In genomic region chr5:66599888-66600287, GRCm38 (mm10) we compare ENCODE assay signal across 23 mouse cellular contexts. TPM values are rescaled to one million over a fixed set of nuclear protein-coding genes. Genes with fewer than 3 reads are reported as not detected.
DNase-seq lines count a peak whose midpoint lies in the region; ATAC-seq and TF ChIP-seq lines count a peak whose summit lies in the region.
"Had no signal": no experiment of that assay in that cellular context is flagged by ENCODE, and none has a peak within 500 bp of the region (broad histone marks: within the 10 kb centered on the region; RNA-seq: fewer than 3 reads in every experiment).

No protein-coding gene starts in this region.

- peaks cover 0 to 10% of the 10 kb centered on the region in 2 experiments; a peak in 2 of 4 replicates for H3K4me1 ChIP-seq in CH12.LX (ENCODE audit: control insufficient read depth in 1 of 2, insufficient read depth in 2 of 2)
- H3K4me1 ChIP-seq in ES-Bruce4 (ENCODE audit: control insufficient read depth, insufficient read depth, low read length): peaks cover 4% of the 10 kb centered on the region
- peaks cover 6% of the 10 kb centered on the region for H3K4me1 ChIP-seq in intestine, embryonic 16.5 days (ENCODE audit: control insufficient read depth, insufficient read depth, low read length)
- peaks cover 7% of the 10 kb centered on the region; the same call in 1 of the 2 replicates for H3K4me1 ChIP-seq in lung, postnatal 0 days (ENCODE audit: insufficient read depth, low read depth, low read length)

- TF ChIP-seq EP300 in CH12.LX (IDR thresholded peaks at IDR 0.05; ENCODE audit: low read length) (no peak), ES-Bruce4 (IDR thresholded peaks at IDR 0.05; ENCODE audit: insufficient read depth, low read depth, low read length) (no peak)
- TF ChIP-seq EP300 in lung, postnatal 0 days (IDR thresholded peaks at IDR 0.05): no peak

- in situ Hi-C loops in CH12.LX (cut with MboI; ENCODE audit: low pct_ligation_motif_present, low pct_unique_long_range_greater_than_20kb, low sequenced_read_pairs): no loop called here

- intact Hi-C loops in left cerebral cortex, postnatal 4 days (cut with DNase I): no loop called here

- dilution Hi-C loops in CH12.LX (cut with MboI; ENCODE audit: extremely low pct_ligation_motif_present, extremely low pct_unique_long_range_greater_than_20kb, low sequenced_read_pairs): no loop called here

- DNase-seq in CH12.LX (ENCODE audit: extremely low read depth): peak; percentile 8
- DNase-seq in lung, postnatal 0 days (ENCODE audit: low spot score): peak; percentile 58
- no peak for DNase-seq in left cerebral cortex, postnatal 4 days
- no peak for DNase-seq in adrenal gland, adult (ENCODE audit: inconsistent age in 2 of 2, low spot score in 1 of 2)
- no peak for DNase-seq in right cerebral cortex, postnatal 10 days (ENCODE audit: low spot score in 2 of 2)
- DNase-seq in gastrocnemius, adult 8-10 months (ENCODE audit: low spot score in 2 of 2): no peak
- DNase-seq: cerebellum, postnatal 25 days; embryo, embryonic 11 days; kidney, postnatal 36 days; layer of hippocampus, adult 9-11 months; liver, postnatal 0 days; thymus, postnatal 4 days had no signal

- TF ChIP-seq CTCF in CH12.LX (conservative IDR thresholded peaks at IDR 0.05 in 1 of 2, IDR thresholded peaks at IDR 0.05 in 1 of 2; ENCODE audit: low read depth in 2 of 2, low read length in 2 of 2): no peak
- TF ChIP-seq CTCF in ES-Bruce4 (IDR thresholded peaks at IDR 0.05; ENCODE audit: low read depth, low read length): no peak
- no peak for TF ChIP-seq CTCF in lung, postnatal 0 days (IDR thresholded peaks at IDR 0.05)

- no peaks in the 10 kb centered on the region for H3K79me2 ChIP-seq in CH12.LX (replicated peaks; ENCODE audit: control insufficient read depth, extremely low read depth, insufficient read depth, poor library complexity, severe bottlenecking)

- H3K9ac ChIP-seq in CH12.LX (ENCODE audit: insufficient read depth, low read depth) (no peak overlapping the region), ES-Bruce4 (ENCODE audit: low read depth, poor library complexity, severe bottlenecking) (no peak overlapping the region)
- no peak overlapping the region for H3K9ac ChIP-seq in intestine, embryonic 16.5 days (ENCODE audit: low read depth, low read length)
- no peak overlapping the region for H3K9ac ChIP-seq in lung, postnatal 0 days (replicated peaks; ENCODE audit: low read depth)
- H3K9ac ChIP-seq: forebrain, embryonic 15.5 days; heart, embryonic 12.5 days; hindbrain, embryonic 13.5 days; liver, postnatal 0 days; stomach, embryonic 15.5 days had no signal

- H3K27ac ChIP-seq in CH12.LX (ENCODE audit: insufficient read depth, low read depth) (no peak overlapping the region), ES-Bruce4 (ENCODE audit: insufficient read depth, low read length) (no peak overlapping the region)
- no peak overlapping the region for H3K27ac ChIP-seq in intestine, embryonic 16.5 days (ENCODE audit: low read length)
- H3K27ac ChIP-seq in lung, postnatal 0 days (ENCODE audit: low read length): no peak overlapping the region
- H3K27ac ChIP-seq: forebrain, embryonic 15.5 days; hindbrain, embryonic 13.5 days; left cerebral cortex, adult 2 months; limb, embryonic 10.5 days; stomach, embryonic 15.5 days had no signal

- TF ChIP-seq POLR2A in CH12.LX (IDR thresholded peaks at IDR 0.05; ENCODE audit: low read depth, low read length): no peak
- TF ChIP-seq POLR2A in ES-Bruce4 (IDR thresholded peaks at IDR 0.05; ENCODE audit: insufficient read depth, low read length): no peak

- no peaks in the 10 kb centered on the region for H3K9me3 ChIP-seq in CH12.LX (replicated peaks; ENCODE audit: low read length)
- H3K9me3 ChIP-seq in ES-Bruce4 (replicated peaks; ENCODE audit: control insufficient read depth, insufficient read depth, low read length, poor library complexity, severe bottlenecking): no peaks in the 10 kb centered on the region
- H3K9me3 ChIP-seq in intestine, embryonic 16.5 days (ENCODE audit: control insufficient read depth, low read length): no peaks in the 10 kb centered on the region
- no peaks in the 10 kb centered on the region for H3K9me3 ChIP-seq in lung, postnatal 0 days (ENCODE audit: low read length)
- H3K9me3 ChIP-seq: forebrain, embryonic 15.5 days; heart, embryonic 12.5 days; hindbrain, embryonic 13.5 days; limb, embryonic 10.5 days; stomach, embryonic 15.5 days had no signal

- H3K4me3 ChIP-seq in CH12.LX (replicated peaks in 1 of 3; ENCODE audit: low read depth in 2 of 3, low read length in 2 of 3, poor library complexity in 1 of 3): no peak overlapping the region
- peak overlapping the region; percentile 32; the same call in 1 of the 2 replicates for H3K4me3 ChIP-seq in ES-Bruce4 (ENCODE audit: low read depth, low read length)
- H3K4me3 ChIP-seq in intestine, embryonic 16.5 days (ENCODE audit: low read length): no peak overlapping the region
- no peak overlapping the region for H3K4me3 ChIP-seq in lung, postnatal 0 days (ENCODE audit: low read depth, low read length)
- H3K4me3 ChIP-seq: forebrain, embryonic 15.5 days; heart, embryonic 12.5 days; hindbrain, embryonic 13.5 days; left cerebral cortex, adult 2 months; limb, embryonic 10.5 days; stomach, embryonic 15.5 days had no signal

- H3K36me3 ChIP-seq in CH12.LX (replicated peaks in 1 of 2; ENCODE audit: control insufficient read depth in 1 of 2, insufficient read depth in 1 of 2, low read length in 1 of 2) (no peaks in the 10 kb centered on the region), ES-Bruce4 (ENCODE audit: control insufficient read depth, insufficient read depth, low read length, poor library complexity, severe bottlenecking) (no peaks in the 10 kb centered on the region)
- H3K36me3 ChIP-seq in intestine, embryonic 16.5 days (ENCODE audit: control insufficient read depth, insufficient read depth, low read length): no peaks in the 10 kb centered on the region
- H3K36me3 ChIP-seq in lung, postnatal 0 days (ENCODE audit: insufficient read depth, low read length): no peaks in the 10 kb centered on the region
- H3K36me3 ChIP-seq: forebrain, embryonic 15.5 days; G1E; heart, embryonic 12.5 days; hindbrain, embryonic 13.5 days; stomach, embryonic 15.5 days had no signal

- H3K4me2 ChIP-seq in CH12.LX (ENCODE audit: insufficient read depth, low read depth, poor library complexity, severe bottlenecking): no peak overlapping the region
- 0 out of 2 replicates have a peak overlapping the region, but pooled peaks have one; percentile 10 for H3K4me2 ChIP-seq in intestine, embryonic 16.5 days (ENCODE audit: low read depth, low read length)
- H3K4me2 ChIP-seq in lung, postnatal 0 days (replicated peaks; ENCODE audit: low read depth, low read length): 0 out of 2 replicates have a peak overlapping the region, but pooled peaks have one; percentile 15
- H3K4me2 ChIP-seq: forebrain, embryonic 15.5 days; heart, embryonic 12.5 days; hindbrain, embryonic 13.5 days; stomach, embryonic 15.5 days had no signal

- no peak for TF ChIP-seq RAD21 in CH12.LX (IDR thresholded peaks at IDR 0.05; ENCODE audit: low read depth, low read length)

- H3K27me3 ChIP-seq in CH12.LX (replicated peaks) (no peaks in the 10 kb centered on the region), ES-Bruce4 (ENCODE audit: control insufficient read depth, insufficient read depth, low read length, poor library complexity, severe bottlenecking) (no peaks in the 10 kb centered on the region)
- no peaks in the 10 kb centered on the region for H3K27me3 ChIP-seq in intestine, embryonic 16.5 days (replicated peaks; ENCODE audit: control insufficient read depth, insufficient read depth, low read length)
- H3K27me3 ChIP-seq in lung, postnatal 0 days (replicated peaks; ENCODE audit: insufficient read depth, low read length): no peaks in the 10 kb centered on the region
- H3K27me3 ChIP-seq: forebrain, embryonic 15.5 days; heart, embryonic 12.5 days; hindbrain, embryonic 13.5 days; stomach, embryonic 15.5 days had no signal

- ATAC-seq in intestine, embryonic 16.5 days: peak; percentile 62
- peak; percentile 65 for ATAC-seq in lung, postnatal 0 days
- ATAC-seq: forebrain, embryonic 15.5 days; inflammation-experienced regulatory T-cells, adult 6 months; liver, postnatal 0 days; midbrain, embryonic 16.5 days had no signal

- 65% methylated on average over 9 of the region's 9 CpGs for WGBS in intestine, embryonic 16.5 days
- 39% methylated on average over 9 of the region's 9 CpGs for WGBS in lung, postnatal 0 days

TF ChIP-seq in CH12.LX, 34 proteins besides CTCF, POLR2A, EP300 and RAD21:
- TF ChIP-seq TCF12 (IDR thresholded peaks at IDR 0.05; ENCODE audit: low read depth, low read length) (no peak), SMC3 (IDR thresholded peaks at IDR 0.05; ENCODE audit: low read depth, low read length) (no peak), ZKSCAN1 (IDR thresholded peaks at IDR 0.05; ENCODE audit: borderline replicate concordance, low read depth, low read length) (no peak), ETS1 (conservative IDR thresholded peaks at IDR 0.05; ENCODE audit: low read depth, low read length) (no peak), GABPA (IDR thresholded peaks at IDR 0.05; ENCODE audit: insufficient replicate concordance, low read depth, low read length) (no peak), MXI1 (IDR thresholded peaks at IDR 0.05; ENCODE audit: low read depth, low read length) (no peak), USF1 (IDR thresholded peaks at IDR 0.05; ENCODE audit: low read depth, low read length) (no peak), TBP (conservative IDR thresholded peaks at IDR 0.05; ENCODE audit: low read depth, low read length) (no peak), ELF1 (IDR thresholded peaks at IDR 0.05; ENCODE audit: low read depth, low read length) (no peak), CHD2 (IDR thresholded peaks at IDR 0.05; ENCODE audit: low read length) (no peak), HCFC1 (IDR thresholded peaks at IDR 0.05; ENCODE audit: low read depth, low read length) (no peak), JUN (IDR thresholded peaks at IDR 0.05; ENCODE audit: insufficient read depth, low read depth, low read length) (no peak), JUND (conservative IDR thresholded peaks at IDR 0.05; ENCODE audit: low read depth, low read length) (no peak)

RNA-seq across cellular contexts. Expression of gene Apbb2, which starts 18.7 kb away (rescaled TPM):
- total RNA-seq in CH12.LX (2012; rRNA removed): 0.17 and 0.34 TPM in 2 replicates
- 0.28 and 0.40 TPM in 2 replicates for total RNA-seq in CH12.LX (2014; rRNA removed)
- 0.34 and 0.76 TPM in 2 replicates for polyA plus RNA-seq in CH12.LX (2012; ENCODE audit: insufficient read length, low read depth)
- 37.8 and 39.0 TPM in 2 replicates for polyA plus RNA-seq in ES-Bruce4 (2011; ENCODE audit: insufficient read depth, insufficient read length, low read depth, missing spikeins)
- polyA plus RNA-seq in intestine, embryonic 16.5 days (2015; fragmentation: Nextera tagmentation; extraction: Ambion mirVana): 31.2 and 32.8 TPM in 2 replicates
- polyA plus RNA-seq in lung, postnatal 0 days (2015; fragmentation: Nextera tagmentation; extraction: Ambion mirVana): 48.9 and 50.4 TPM in 2 replicates
- 100 to 1,000 TPM in 1 of 2 experiments, 10 to 100 TPM in 1; 96.4 to 104 TPM for total RNA-seq in left cerebral cortex, postnatal 4 days (2021)
- 10 to 100 TPM; 29.3 to 55.9 (median 38.8) TPM for total RNA-seq in gastrocnemius, adult 8-10 months (2022)
- polyA plus RNA-seq: G1E had no signal

Comparison
In these comparisons a context has a peak if more than half of its experiments do, and no peak if none do; other contexts are left out.
1. DNase-seq: peak in CH12.LX (single experiment) and lung, postnatal 0 days (single experiment); none in left cerebral cortex, postnatal 4 days (single experiment), adrenal gland, adult (0 of 2), right cerebral cortex, postnatal 10 days (0 of 2) and gastrocnemius, adult 8-10 months (0 of 2).
2. RNA of gene Apbb2, which starts 18.7 kb away (polyA plus RNA-seq): 48.9 to 50.4 TPM in lung, postnatal 0 days, 37.8 to 39.0 TPM in ES-Bruce4 and 31.2 to 32.8 TPM in intestine, embryonic 16.5 days; 0.34 to 0.76 TPM in CH12.LX; every median in the first group is over 10 times any median in the second.